Mouse (Mus musculus): ENCODE measurements around the gene 1700024P04Rik. TPM values are rescaled to one million over a fixed set of nuclear protein-coding genes. Genes with fewer than 3 reads are reported as not detected.

Gene 1700024P04Rik
- total RNA-seq, 2 experiments from 2014 or later = not detected

Other genes with a start within 250 kb of the 1700024P04Rik start
- gene Fcho2, start 169.1 kb downstream of the 1700024P04Rik start, total RNA-seq (2021) = 10 to 100 TPM; 31.9 to 34.8 TPM
- 10 to 100 TPM; 66.4 to 66.9 TPM for gene Tnpo1, start 58.2 kb downstream of the 1700024P04Rik start, total RNA-seq (2021)
- gene Zfp366, start 200.3 kb upstream of the 1700024P04Rik start, total RNA-seq (2021) = 1 to 10 TPM; 4.7 to 5.2 TPM